Mouse (Mus musculus) ES-E14 (cell line): ENCODE results near the gene Atp7b.

Experiments
- HCFC1 ChIP-seq: IDR thresholded peaks from 2 replicates; pipeline ENCODE4 v1.6.1; 2012; ENCODE audit warnings: low read length, inconsistent platforms, borderline replicate concordance; ENCODE audit not compliant: insufficient read depth
- MAFK ChIP-seq: IDR thresholded peaks from 2 replicates; pipeline ENCODE4 v1.6.1; 2014; ENCODE audit warnings: mild to moderate bottlenecking, low read depth, low read length, inconsistent platforms; ENCODE audit not compliant: insufficient read depth
- ZNF384 ChIP-seq: IDR thresholded peaks from 2 replicates; pipeline ENCODE4 v1.6.1; 2012; ENCODE audit warnings: low read depth, low read length, inconsistent platforms

DNA sequence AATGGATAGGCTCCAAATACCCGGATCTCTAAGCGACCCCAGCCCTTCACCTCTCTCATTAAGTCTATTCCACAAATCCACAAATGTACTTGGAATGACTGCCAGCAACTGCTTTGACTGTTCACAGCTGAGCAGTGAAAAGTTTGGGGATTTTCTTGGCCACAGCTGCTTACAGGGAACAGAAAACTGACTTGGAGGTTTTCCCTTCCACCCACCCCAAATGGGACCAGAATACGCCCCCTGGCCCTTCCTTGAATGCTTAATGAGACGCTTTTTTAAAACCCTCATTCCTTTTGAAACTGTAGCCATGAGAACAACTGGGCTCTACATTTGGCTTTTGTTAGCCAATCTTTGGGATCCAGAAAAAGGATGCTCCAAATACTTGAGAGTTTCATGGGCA, 81.9 kb downstream of the Atp7b start:
- TF ChIP-seq HCFC1, result no peak
- TF ChIP-seq MAFK, result no peak
- TF ChIP-seq ZNF384, result no peak
